Mouse (Mus musculus): ENCODE results near the gene Dgki. TPM values are rescaled to one million over a fixed set of nuclear protein-coding genes. Genes with fewer than 3 reads are reported as not detected.

Dgki gene
- total and polyA plus RNA-seq, 3 experiments: not detected

DNA sequence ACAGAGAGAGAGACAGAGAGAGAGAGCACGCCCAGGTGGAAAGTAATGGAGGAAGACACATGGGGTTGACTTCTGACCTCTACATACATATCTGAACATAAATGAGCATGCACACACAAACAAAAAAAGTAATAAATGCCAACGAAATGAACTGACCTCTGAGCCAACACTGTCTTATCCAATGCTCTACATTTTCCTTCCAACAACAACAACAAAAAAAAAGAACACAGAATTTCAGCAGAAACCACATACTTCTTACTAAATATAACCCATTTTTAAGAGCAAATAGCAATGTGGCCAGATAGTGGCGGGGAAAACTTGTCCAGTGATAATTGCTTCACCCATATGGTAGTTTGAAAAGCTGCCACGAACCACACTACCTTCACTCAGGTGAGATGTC is 255.2 kb downstream of the Dgki start:
- Histone ChIP-seq H3K4me3 (ENCODE audit: control insufficient read depth in 1 of 2, insufficient read depth in 1 of 2, low read depth in 2 of 2, low read length in 2 of 2) (no peak overlapping the region), H3K36me3 (ENCODE audit: control insufficient read depth in 1 of 2, insufficient read depth in 2 of 2, low read length in 2 of 2) (no peaks in the 10 kb centered on the region), H3K4me1 (ENCODE audit: control insufficient read depth in 1 of 2, insufficient read depth in 2 of 2, low read length in 2 of 2) (no peaks in the 10 kb centered on the region), H3K9me3 (replicated peaks; ENCODE audit: insufficient read depth, low read length) (no peaks in the 10 kb centered on the region), H3K9ac (ENCODE audit: control insufficient read depth, low read depth, low read length, poor library complexity, severe bottlenecking) (no peak overlapping the region), H3K27me3 (ENCODE audit: control insufficient read depth in 1 of 2, insufficient read depth in 2 of 2, low read length in 2 of 2) (no peaks in the 10 kb centered on the region), H3K27ac (ENCODE audit: control insufficient read depth, low read depth, low read length) (no peak overlapping the region), H3K79me2 (ENCODE audit: control insufficient read depth, insufficient read depth, low read length, poor library complexity) (no peaks in the 10 kb centered on the region)
- TF ChIP-seq MAX (IDR thresholded peaks at IDR 0.05; ENCODE audit: low read length) (no peak), ZC3H11A (IDR thresholded peaks at IDR 0.05; ENCODE audit: low read depth, low read length) (no peak), POLR2AphosphoS2 (IDR thresholded peaks at IDR 0.05; ENCODE audit: low read length) (no peak), TCF12 (IDR thresholded peaks at IDR 0.05; ENCODE audit: low read depth, low read length) (no peak), CTCF (IDR thresholded peaks at IDR 0.05 in 2 of 3, conservative IDR thresholded peaks at IDR 0.05 in 1 of 3; ENCODE audit: control insufficient read depth in 1 of 3, insufficient read depth in 1 of 3, low read depth in 2 of 3, low read length in 3 of 3, poor library complexity in 1 of 3, severe bottlenecking in 1 of 3) (no peak), MAZ (IDR thresholded peaks at IDR 0.05; ENCODE audit: low read depth, low read length) (no peak), TBP (IDR thresholded peaks at IDR 0.05; ENCODE audit: low read depth, low read length) (no peak), ZNF384 (IDR thresholded peaks at IDR 0.05; ENCODE audit: low read depth, low read length) (no peak), HCFC1 (IDR thresholded peaks at IDR 0.05; ENCODE audit: low read depth, low read length) (no peak), CHD2 (IDR thresholded peaks at IDR 0.05; ENCODE audit: low read length) (no peak)
- DNase-seq (ENCODE audit: low read depth, low spot score): no peak

DNA sequence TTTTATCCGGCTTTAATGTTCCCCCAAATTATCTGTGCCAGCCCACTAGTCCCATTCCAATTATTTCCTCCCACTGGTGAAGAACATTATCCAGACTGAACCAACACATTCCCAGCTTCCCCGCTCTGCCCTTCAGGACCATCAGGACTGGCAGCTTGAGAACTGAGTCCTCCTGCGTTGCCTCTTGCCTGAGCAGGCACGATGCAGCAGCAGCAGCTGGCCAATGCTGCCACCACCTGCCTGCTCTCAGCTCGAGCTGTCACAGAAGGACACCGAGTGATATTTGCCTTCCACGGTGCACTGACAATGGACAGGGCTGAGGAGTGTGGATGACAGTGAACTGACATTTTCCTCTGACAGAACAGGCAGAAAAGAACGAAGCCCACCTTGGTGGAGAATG is 261.5 kb downstream of the Dgki start:
- Histone ChIP-seq H3K27ac (ENCODE audit: control insufficient read depth, low read depth, low read length) (no peak overlapping the region), H3K4me3 (ENCODE audit: control insufficient read depth in 1 of 2, insufficient read depth in 1 of 2, low read depth in 2 of 2, low read length in 2 of 2) (no peak overlapping the region), H3K9ac (ENCODE audit: control insufficient read depth, low read depth, low read length, poor library complexity, severe bottlenecking) (no peak overlapping the region), H3K36me3 (ENCODE audit: control insufficient read depth in 1 of 2, insufficient read depth in 2 of 2, low read length in 2 of 2) (no peaks in the 10 kb centered on the region), H3K4me1 (ENCODE audit: control insufficient read depth in 1 of 2, insufficient read depth in 2 of 2, low read length in 2 of 2) (no peaks in the 10 kb centered on the region), H3K79me2 (ENCODE audit: control insufficient read depth, insufficient read depth, low read length, poor library complexity) (no peaks in the 10 kb centered on the region), H3K9me3 (replicated peaks; ENCODE audit: insufficient read depth, low read length) (no peaks in the 10 kb centered on the region), H3K27me3 (ENCODE audit: control insufficient read depth in 1 of 2, insufficient read depth in 2 of 2, low read length in 2 of 2) (no peaks in the 10 kb centered on the region)
- DNase-seq (ENCODE audit: low read depth, low spot score): no peak
- no peak for TF ChIP-seq ETS1 (IDR thresholded peaks at IDR 0.05; ENCODE audit: low read depth, low read length)
- TF ChIP-seq POLR2AphosphoS2 (IDR thresholded peaks at IDR 0.05; ENCODE audit: low read length): no peak
- no peak for TF ChIP-seq MAZ (IDR thresholded peaks at IDR 0.05; ENCODE audit: low read depth, low read length)
- no peak for TF ChIP-seq MYC (IDR thresholded peaks at IDR 0.05; ENCODE audit: low read depth, low read length)
- TF ChIP-seq UBTF (IDR thresholded peaks at IDR 0.05; ENCODE audit: borderline replicate concordance, insufficient read depth, low read depth, low read length): no peak
- no peak for TF ChIP-seq KAT2A (conservative IDR thresholded peaks at IDR 0.05; ENCODE audit: low read depth, low read length)
- TF ChIP-seq GATA1 (IDR thresholded peaks at IDR 0.05; ENCODE audit: low read depth, low read length): no peak
- no peak for TF ChIP-seq TCF12 (IDR thresholded peaks at IDR 0.05; ENCODE audit: low read depth, low read length)
- no peak for TF ChIP-seq ZMIZ1 (IDR thresholded peaks at IDR 0.05; ENCODE audit: low read depth, low read length)
- no peak for TF ChIP-seq CHD1 (IDR thresholded peaks at IDR 0.05; ENCODE audit: low read depth, low read length)
- TF ChIP-seq MAFK (IDR thresholded peaks at IDR 0.05; ENCODE audit: borderline replicate concordance, low read depth, low read length): no peak
- no peak for TF ChIP-seq MAX (IDR thresholded peaks at IDR 0.05; ENCODE audit: low read length)
- TF ChIP-seq ELF1 (IDR thresholded peaks at IDR 0.05; ENCODE audit: low read depth, low read length): no peak
- TF ChIP-seq RCOR1 (IDR thresholded peaks at IDR 0.05; ENCODE audit: low read depth, low read length): no peak
- TF ChIP-seq GABPA (IDR thresholded peaks at IDR 0.05; ENCODE audit: low read depth, low read length): no peak
- TF ChIP-seq EP300 (IDR thresholded peaks at IDR 0.05; ENCODE audit: low read depth in 1 of 2, low read length in 2 of 2): no peak
- TF ChIP-seq SMC3 (IDR thresholded peaks at IDR 0.05; ENCODE audit: low read depth, low read length): no peak
- TF ChIP-seq MEF2A (IDR thresholded peaks at IDR 0.05; ENCODE audit: extremely low read depth, insufficient replicate concordance, low read depth, low read length, poor library complexity, severe bottlenecking): no peak
- TF ChIP-seq NRF1 (IDR thresholded peaks at IDR 0.05; ENCODE audit: insufficient read depth, low read depth, low read length, poor library complexity, severe bottlenecking): no peak
- TF ChIP-seq SIN3A (IDR thresholded peaks at IDR 0.05; ENCODE audit: low read length): no peak
